Mouse (Mus musculus) thymus, adult 2 months (tissue): ENCODE measurements around the gene Ccng1.

Experiments used
- CTCF ChIP-seq: fragments of 200-500 bp; IDR thresholded peaks from 2 replicates; pipeline ENCODE4 v1.5.1; 2012; ENCODE audit warnings: mild to moderate bottlenecking, control low read depth, low read length, moderate library complexity, borderline replicate concordance; ENCODE audit not compliant: control insufficient read depth, poor library complexity, insufficient read depth; ENCODE audit errors: extremely low read depth
- POLR2A ChIP-seq: fragments of 200-500 bp; IDR thresholded peaks from 2 replicates; pipeline ENCODE4 v1.6.1; 2012; ENCODE audit warnings: mild to moderate bottlenecking, low read length, control low read depth, moderate library complexity; ENCODE audit not compliant: control insufficient read depth, poor library complexity, insufficient read depth; ENCODE audit errors: extremely low read depth

DNA sequence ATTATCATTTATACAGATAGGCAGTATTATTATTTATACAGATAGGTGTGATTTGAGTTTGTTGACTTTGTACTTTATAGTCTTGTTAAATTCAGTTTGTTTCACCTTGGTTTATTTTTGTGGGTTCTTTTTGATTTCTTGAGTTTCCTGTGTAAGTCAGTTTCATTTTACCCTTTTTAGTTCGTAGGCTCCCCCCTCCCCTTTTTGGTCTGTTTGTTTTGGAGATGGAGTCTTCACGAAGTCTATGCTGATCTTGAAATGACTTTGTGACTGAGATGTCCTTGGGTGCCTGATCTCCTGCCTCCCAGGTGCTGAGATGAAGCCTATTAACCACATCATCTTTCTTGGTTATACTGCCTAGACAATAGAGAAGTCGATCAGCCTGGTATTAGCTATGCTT, 10.8 kb downstream of the Ccng1 start:
- TF ChIP-seq CTCF (no peak), POLR2A (no peak)
